Mouse (Mus musculus): ENCODE results near the gene Sh2b3. TPM values are rescaled to one million over a fixed set of nuclear protein-coding genes. Genes with fewer than 3 reads are reported as not detected.
A peak's percentile ranks its signal among the peaks of the same experiment; 100 is the strongest.

The Sh2b3 gene
- polyA plus RNA-seq, 1 experiment from 2014 or later = 9.0 TPM

- Histone ChIP-seq H3K9me3 (no peaks in the 10 kb centered on the region), H3K36me3 (no peaks in the 10 kb centered on the region), H3K4me2 (replicated peaks) (peak overlapping the region; percentile 67), H3K27me3 (peaks cover 78% of the 10 kb centered on the region), H3K27ac (replicated peaks) (no peak overlapping the region), H3K4me3 (peak overlapping the region; percentile 43), H3K4me1 (peaks cover 24% of the 10 kb centered on the region), H3K9ac (replicated peaks) (peak overlapping the region; percentile 51)
- 2% methylated on average over 33 of the region's 33 CpGs for WGBS
- ATAC-seq (ENCODE audit: low FRiP score, low read depth) = peak; percentile 62
These were observed 5.2 kb upstream of the Sh2b3 start for GRCm38 (mm10) chr5:121842665-121843118.

- no peaks in the 10 kb centered on the region for H3K9me3 ChIP-seq
- no peak overlapping the region for H3K27ac ChIP-seq (replicated peaks)
- no peak for ATAC-seq (ENCODE audit: low FRiP score, low read depth)
- H3K36me3 ChIP-seq = no peaks in the 10 kb centered on the region
- H3K4me3 ChIP-seq = no peak overlapping the region
- H3K4me2 ChIP-seq (replicated peaks) = peak overlapping the region; percentile 67; the same call in 1 of the 2 replicates
- WGBS = 46% methylated on average over 10 of the region's 10 CpGs
- H3K4me1 ChIP-seq = peaks cover 31% of the 10 kb centered on the region
- no peak overlapping the region for H3K9ac ChIP-seq (replicated peaks)
- H3K27me3 ChIP-seq = peaks cover 85% of the 10 kb centered on the region
These were observed 4.5 kb upstream of the Sh2b3 start for GRCm38 (mm10) chr5:121841973-121842372.

GRCm38 (mm10) chr5:121841516-121841915 lies 4.1 kb upstream of the Sh2b3 start:
- no peak overlapping the region for H3K4me3 ChIP-seq
- no peak overlapping the region for H3K9ac ChIP-seq (replicated peaks)
- H3K9me3 ChIP-seq = no peaks in the 10 kb centered on the region
- H3K4me1 ChIP-seq = peaks cover 32% of the 10 kb centered on the region
- H3K4me2 ChIP-seq (replicated peaks) = no peak overlapping the region
- WGBS = 93% methylated on average over 9 of the region's 9 CpGs
- H3K36me3 ChIP-seq = no peaks in the 10 kb centered on the region
- peaks cover 86% of the 10 kb centered on the region for H3K27me3 ChIP-seq
- ATAC-seq (ENCODE audit: low FRiP score, low read depth) = no peak
- no peak overlapping the region for H3K27ac ChIP-seq (replicated peaks)

GRCm38 (mm10) chr5:121839128-121839473 lies 1.7 kb upstream of the Sh2b3 start:
- Histone ChIP-seq H3K36me3 (no peaks in the 10 kb centered on the region), H3K27me3 (peaks cover 82% of the 10 kb centered on the region), H3K4me1 (peaks cover 45% of the 10 kb centered on the region), H3K4me2 (replicated peaks) (peak overlapping the region; percentile 49), H3K9ac (replicated peaks) (no peak overlapping the region), H3K27ac (replicated peaks) (no peak overlapping the region), H3K9me3 (no peaks in the 10 kb centered on the region), H3K4me3 (peak overlapping the region; percentile 30; the same call in 1 of the 2 replicates)
- ATAC-seq (ENCODE audit: low FRiP score, low read depth) = no peak
- WGBS = 26% methylated on average over 7 of the region's 7 CpGs

GRCm38 (mm10) chr5:121838341-121839127 lies 1.1 kb upstream of the Sh2b3 start:
- no peak overlapping the region for H3K27ac ChIP-seq (replicated peaks)
- no peaks in the 10 kb centered on the region for H3K9me3 ChIP-seq
- peak overlapping the region; percentile 49 for H3K4me2 ChIP-seq (replicated peaks)
- H3K4me3 ChIP-seq = peak overlapping the region; percentile 30
- H3K4me1 ChIP-seq = peaks cover 48% of the 10 kb centered on the region
- ATAC-seq (ENCODE audit: low FRiP score, low read depth) = no peak
- no peaks in the 10 kb centered on the region for H3K36me3 ChIP-seq
- H3K9ac ChIP-seq (replicated peaks) = peak overlapping the region; percentile 31; the same call in 1 of the 2 replicates
- peaks cover 77% of the 10 kb centered on the region for H3K27me3 ChIP-seq
- under 1% methylated on average over 46 of the region's 46 CpGs for WGBS

GRCm38 (mm10) chr5:121836692-121837415 lies 592 bp downstream of the Sh2b3 start:
- peaks cover 62% of the 10 kb centered on the region for H3K27me3 ChIP-seq
- no peaks in the 10 kb centered on the region for H3K9me3 ChIP-seq
- H3K27ac ChIP-seq (replicated peaks) = no peak overlapping the region
- H3K36me3 ChIP-seq = no peaks in the 10 kb centered on the region
- peaks cover 48% of the 10 kb centered on the region for H3K4me1 ChIP-seq
- WGBS = under 1% methylated on average over 58 of the region's 77 CpGs
- peak; percentile 69 for ATAC-seq (ENCODE audit: low FRiP score, low read depth)
- H3K9ac ChIP-seq (replicated peaks) = peak overlapping the region; percentile 75
- H3K4me2 ChIP-seq (replicated peaks) = peak overlapping the region; percentile 79
- H3K4me3 ChIP-seq = peak overlapping the region; percentile 54

GRCm38 (mm10) chr5:121835949-121836691 lies 1.3 kb downstream of the Sh2b3 start:
- 0 out of 2 replicates have a peak, but pooled peaks have one; percentile 24 for ATAC-seq (ENCODE audit: low FRiP score, low read depth)
- Histone ChIP-seq H3K27ac (replicated peaks) (no peak overlapping the region), H3K4me1 (peaks cover 48% of the 10 kb centered on the region), H3K9ac (replicated peaks) (peak overlapping the region; percentile 75), H3K4me2 (replicated peaks) (peak overlapping the region; percentile 79), H3K27me3 (peaks cover 56% of the 10 kb centered on the region), H3K9me3 (no peaks in the 10 kb centered on the region), H3K36me3 (no peaks in the 10 kb centered on the region), H3K4me3 (peak overlapping the region; percentile 54)
- under 1% methylated on average over 47 of the region's 51 CpGs for WGBS

GRCm38 (mm10) chr5:121834991-121835747 lies 2.3 kb downstream of the Sh2b3 start:
- WGBS = 50% methylated on average over 12 of the region's 12 CpGs
- H3K4me3 ChIP-seq = peak overlapping the region; percentile 54
- H3K27me3 ChIP-seq = peaks cover 58% of the 10 kb centered on the region
- peaks cover 48% of the 10 kb centered on the region for H3K4me1 ChIP-seq
- H3K36me3 ChIP-seq = no peaks in the 10 kb centered on the region
- H3K9ac ChIP-seq (replicated peaks) = 0 out of 2 replicates have a peak overlapping the region, but pooled peaks have one; percentile 75
- no peak for ATAC-seq (ENCODE audit: low FRiP score, low read depth)
- H3K4me2 ChIP-seq (replicated peaks) = peak overlapping the region; percentile 79
- H3K9me3 ChIP-seq = no peaks in the 10 kb centered on the region
- H3K27ac ChIP-seq (replicated peaks) = no peak overlapping the region

- Histone ChIP-seq H3K4me2 (replicated peaks) (no peak overlapping the region), H3K4me3 (no peak overlapping the region), H3K36me3 (no peaks in the 10 kb centered on the region), H3K9ac (replicated peaks) (no peak overlapping the region), H3K4me1 (peaks cover 51% of the 10 kb centered on the region), H3K9me3 (no peaks in the 10 kb centered on the region), H3K27ac (replicated peaks) (no peak overlapping the region), H3K27me3 (peaks cover 61% of the 10 kb centered on the region)
- no peak for ATAC-seq (ENCODE audit: low FRiP score, low read depth)
- WGBS = 80% methylated on average over 7 of the region's 7 CpGs
These were observed 3.2 kb downstream of the Sh2b3 start for GRCm38 (mm10) chr5:121834241-121834606.

GRCm38 (mm10) chr5:121833572-121834240 lies 3.7 kb downstream of the Sh2b3 start:
- H3K4me2 ChIP-seq (replicated peaks) = no peak overlapping the region
- H3K4me1 ChIP-seq = peaks cover 53% of the 10 kb centered on the region
- H3K36me3 ChIP-seq = no peaks in the 10 kb centered on the region
- peaks cover 61% of the 10 kb centered on the region for H3K27me3 ChIP-seq
- H3K27ac ChIP-seq (replicated peaks) = no peak overlapping the region
- no peak overlapping the region for H3K9ac ChIP-seq (replicated peaks)
- whole genome bisulfite sequencing = 57% methylated on average over 10 of the region's 10 CpGs
- no peak for ATAC-seq (ENCODE audit: low FRiP score, low read depth)
- no peaks in the 10 kb centered on the region for H3K9me3 ChIP-seq
- no peak overlapping the region for H3K4me3 ChIP-seq

- H3K4me2 ChIP-seq (replicated peaks) = no peak overlapping the region
- no peak overlapping the region for H3K9ac ChIP-seq (replicated peaks)
- peaks cover 54% of the 10 kb centered on the region for H3K4me1 ChIP-seq
- WGBS = 85% methylated on average over 2 of the region's 2 CpGs
- peaks cover 61% of the 10 kb centered on the region for H3K27me3 ChIP-seq
- ATAC-seq (ENCODE audit: low FRiP score, low read depth) = no peak
- H3K9me3 ChIP-seq = no peaks in the 10 kb centered on the region
- no peaks in the 10 kb centered on the region for H3K36me3 ChIP-seq
- no peak overlapping the region for H3K4me3 ChIP-seq
- H3K27ac ChIP-seq (replicated peaks) = no peak overlapping the region
These were observed 4.3 kb downstream of the Sh2b3 start for GRCm38 (mm10) chr5:121833159-121833558.
